Comparison of ENCODE assay signal across 11 mouse cellular contexts in genomic region chr9:47338221-47338620, GRCm38 (mm10).
DNase-seq lines count a peak whose midpoint lies in the region; ATAC-seq and TF ChIP-seq lines count a peak whose summit lies in the region.
"Had no signal": no experiment of that assay in that cellular context is flagged by ENCODE, and none has a peak within 500 bp of the region (broad histone marks: within the 10 kb centered on the region; RNA-seq: fewer than 3 reads in every experiment).

No protein-coding gene starts in this region.

- H3K4me2 ChIP-seq in hindbrain, embryonic 11.5 days (replicated peaks; ENCODE audit: low read depth, low read length), result no peak overlapping the region
- H3K4me2 ChIP-seq in hindbrain, embryonic 14.5 days (replicated peaks), result no peak overlapping the region
- H3K4me2 ChIP-seq in midbrain, embryonic 14.5 days (ENCODE audit: low read length), result no peak overlapping the region
- H3K4me2 ChIP-seq: embryonic facial prominence, embryonic 15.5 days had no signal

- TF ChIP-seq CTCF in MEL (IDR thresholded peaks at IDR 0.05 in 2 of 3, conservative IDR thresholded peaks at IDR 0.05 in 1 of 3; ENCODE audit: control insufficient read depth in 1 of 3, insufficient read depth in 1 of 3, low read depth in 2 of 3, low read length in 3 of 3, poor library complexity in 1 of 3, severe bottlenecking in 1 of 3), result peak; percentile 53 to 56 (median 54)

- no peak for TF ChIP-seq POLR2A in MEL (IDR thresholded peaks at IDR 0.05; ENCODE audit: control insufficient read depth in 1 of 2, insufficient read depth in 1 of 2, low read depth in 1 of 2, low read length in 2 of 2, poor library complexity in 1 of 2)

- H3K79me2 ChIP-seq in MEL (ENCODE audit: control insufficient read depth, insufficient read depth, low read length, poor library complexity), result no peaks in the 10 kb centered on the region

- H3K9ac ChIP-seq in hindbrain, embryonic 11.5 days (ENCODE audit: low read depth, low read length), result no peak overlapping the region
- no peak overlapping the region for H3K9ac ChIP-seq in hindbrain, embryonic 14.5 days
- no peak overlapping the region for H3K9ac ChIP-seq in MEL (ENCODE audit: control insufficient read depth, low read depth, low read length, poor library complexity, severe bottlenecking)
- H3K9ac ChIP-seq in midbrain, embryonic 14.5 days (replicated peaks; ENCODE audit: low read length), result no peak overlapping the region
- H3K9ac ChIP-seq: embryonic facial prominence, embryonic 15.5 days had no signal

- no peaks in the 10 kb centered on the region for H3K9me3 ChIP-seq in hindbrain, embryonic 11.5 days (ENCODE audit: control insufficient read depth, low read length)
- no peaks in the 10 kb centered on the region for H3K9me3 ChIP-seq in hindbrain, embryonic 14.5 days (ENCODE audit: control insufficient read depth, low read length)
- H3K9me3 ChIP-seq in MEL (replicated peaks; ENCODE audit: insufficient read depth, low read length), result no peaks in the 10 kb centered on the region
- H3K9me3 ChIP-seq in midbrain, embryonic 14.5 days (ENCODE audit: control insufficient read depth, low read length), result no peaks in the 10 kb centered on the region
- H3K9me3 ChIP-seq: embryonic facial prominence, embryonic 15.5 days had no signal

- no peaks in the 10 kb centered on the region for H3K36me3 ChIP-seq in hindbrain, embryonic 11.5 days (ENCODE audit: control insufficient read depth, insufficient read depth, low read length)
- H3K36me3 ChIP-seq in hindbrain, embryonic 14.5 days (replicated peaks; ENCODE audit: control insufficient read depth, insufficient read depth), result no peaks in the 10 kb centered on the region
- no peaks in the 10 kb centered on the region for H3K36me3 ChIP-seq in MEL (ENCODE audit: control insufficient read depth in 1 of 2, insufficient read depth in 2 of 2, low read length in 2 of 2)
- H3K36me3 ChIP-seq in midbrain, embryonic 14.5 days (ENCODE audit: control insufficient read depth, insufficient read depth, low read length), result no peaks in the 10 kb centered on the region
- H3K36me3 ChIP-seq: embryonic facial prominence, embryonic 15.5 days had no signal

- TF ChIP-seq EP300 in MEL (IDR thresholded peaks at IDR 0.05; ENCODE audit: low read depth in 1 of 2, low read length in 2 of 2), result no peak

- DNase-seq in hindbrain, embryonic 11.5 days (ENCODE audit: low spot score), result peak; percentile 36
- no peak for DNase-seq in hindbrain, embryonic 14.5 days (ENCODE audit: low spot score)
- DNase-seq in CD4-positive helper T cell, adult 2 months (ENCODE audit: low read depth, low spot score), result peak; percentile 5
- DNase-seq in MEL (ENCODE audit: low read depth, low spot score), result peak; percentile 50
- DNase-seq in cerebellum, postnatal 36 days, result peak; percentile 51 to 55
- no peak for DNase-seq in kidney, adult 9 months
- DNase-seq in midbrain, embryonic 14.5 days, result no peak
- DNase-seq: thymus, postnatal 25 days had no signal

- peak; percentile 35 for TF ChIP-seq RAD21 in MEL (IDR thresholded peaks at IDR 0.05; ENCODE audit: low read depth, low read length)

- H3K4me1 ChIP-seq in hindbrain, embryonic 11.5 days (replicated peaks; ENCODE audit: control insufficient read depth, insufficient read depth, low read length), result no peaks in the 10 kb centered on the region
- H3K4me1 ChIP-seq in hindbrain, embryonic 14.5 days (replicated peaks; ENCODE audit: control insufficient read depth, insufficient read depth, low read length), result no peaks in the 10 kb centered on the region
- H3K4me1 ChIP-seq in MEL (ENCODE audit: control insufficient read depth in 1 of 2, insufficient read depth in 2 of 2, low read length in 2 of 2), result no peaks in the 10 kb centered on the region; a peak in 1 of 4 replicates
- no peaks in the 10 kb centered on the region for H3K4me1 ChIP-seq in midbrain, embryonic 14.5 days (ENCODE audit: control insufficient read depth, insufficient read depth, low read length)

- H3K27me3 ChIP-seq in hindbrain, embryonic 11.5 days (ENCODE audit: control insufficient read depth, insufficient read depth, low read length), result no peaks in the 10 kb centered on the region
- no peaks in the 10 kb centered on the region for H3K27me3 ChIP-seq in hindbrain, embryonic 14.5 days (ENCODE audit: control insufficient read depth, insufficient read depth, low read length)
- no peaks in the 10 kb centered on the region for H3K27me3 ChIP-seq in MEL (ENCODE audit: control insufficient read depth in 1 of 2, insufficient read depth in 2 of 2, low read length in 2 of 2)
- no peaks in the 10 kb centered on the region for H3K27me3 ChIP-seq in midbrain, embryonic 14.5 days (ENCODE audit: control insufficient read depth, insufficient read depth, low read length)

- WGBS in hindbrain, embryonic 11.5 days, result 61% methylated on average over 4 of the region's 4 CpGs
- WGBS in hindbrain, embryonic 14.5 days, result 58% methylated on average over 4 of the region's 4 CpGs
- WGBS in midbrain, embryonic 14.5 days, result 61% methylated on average over 4 of the region's 4 CpGs

- no peak overlapping the region for H3K27ac ChIP-seq in hindbrain, embryonic 11.5 days (ENCODE audit: low read depth, low read length)
- H3K27ac ChIP-seq in hindbrain, embryonic 14.5 days, result no peak overlapping the region
- no peak overlapping the region for H3K27ac ChIP-seq in MEL (ENCODE audit: control insufficient read depth, low read depth, low read length)
- no peak overlapping the region for H3K27ac ChIP-seq in midbrain, embryonic 14.5 days (replicated peaks; ENCODE audit: low read depth, low read length)
- H3K27ac ChIP-seq: embryonic facial prominence, embryonic 15.5 days had no signal

- H3K4me3 ChIP-seq in hindbrain, embryonic 11.5 days (ENCODE audit: low read depth, low read length), result no peak overlapping the region
- H3K4me3 ChIP-seq in hindbrain, embryonic 14.5 days (replicated peaks; ENCODE audit: low read length), result no peak overlapping the region
- no peak overlapping the region for H3K4me3 ChIP-seq in MEL (ENCODE audit: control insufficient read depth in 1 of 2, insufficient read depth in 1 of 2, low read depth in 2 of 2, low read length in 2 of 2)
- no peak overlapping the region for H3K4me3 ChIP-seq in midbrain, embryonic 14.5 days (replicated peaks; ENCODE audit: low read depth, low read length)
- H3K4me3 ChIP-seq: embryonic facial prominence, embryonic 15.5 days had no signal

- no peak for ATAC-seq in hindbrain, embryonic 11.5 days (ENCODE audit: low FRiP score)
- ATAC-seq in hindbrain, embryonic 14.5 days (ENCODE audit: low FRiP score), result no peak
- ATAC-seq in activated CD4-positive, CD25-positive, alpha-beta regulatory T cell, adult 4 months, result no peak
- no peak for ATAC-seq in midbrain, embryonic 14.5 days (ENCODE audit: low FRiP score, low TSS enrichment)
- ATAC-seq: midbrain, embryonic 16.5 days had no signal

TF ChIP-seq in MEL, 35 proteins besides CTCF, POLR2A, EP300 and RAD21:
- no peak for TF ChIP-seq USF2 (IDR thresholded peaks at IDR 0.05; ENCODE audit: borderline replicate concordance in 1 of 2, insufficient read depth in 1 of 2, low read depth in 1 of 2, low read length in 2 of 2)
- TF ChIP-seq ZKSCAN1 (IDR thresholded peaks at IDR 0.05; ENCODE audit: low read depth, low read length), result no peak
- no peak for TF ChIP-seq JUND (IDR thresholded peaks at IDR 0.05; ENCODE audit: low read depth, low read length)
- TF ChIP-seq MEF2A (IDR thresholded peaks at IDR 0.05; ENCODE audit: extremely low read depth, insufficient replicate concordance, low read depth, low read length, poor library complexity, severe bottlenecking), result no peak
- no peak for TF ChIP-seq BHLHE40 (IDR thresholded peaks at IDR 0.05; ENCODE audit: borderline replicate concordance, low read depth, low read length)
- TF ChIP-seq SMC3 (IDR thresholded peaks at IDR 0.05; ENCODE audit: low read depth, low read length), result peak; percentile 54

Comparison
In these comparisons a context has a peak if more than half of its experiments do, and no peak if none do; other contexts are left out.
1. DNase-seq: peak in hindbrain, embryonic 11.5 days (single experiment), CD4-positive helper T cell, adult 2 months (single experiment), MEL (single experiment) and cerebellum, postnatal 36 days (2 of 2); none in hindbrain, embryonic 14.5 days (single experiment), kidney, adult 9 months (single experiment) and midbrain, embryonic 14.5 days (single experiment).